Mouse (Mus musculus): ENCODE measurements around the gene Olfr1506. TPM values are rescaled to one million over a fixed set of nuclear protein-coding genes. Genes with fewer than 3 reads are reported as not detected.
"Not testable (repeated sequence)": the region's sequence is repeated elsewhere in the genome, so short reads cannot be mapped to it uniquely, and the experiment has no call there.

The Olfr1506 gene
- not detected in 2 replicates for polyA plus RNA-seq (2012; ENCODE audit: insufficient read depth, insufficient read length, low replicate concordance, missing spikeins)

GRCm38 (mm10) chr2:90224393-90224792 lies at the start of gene Olfr1506:
Olfr1506 (minus strand) TSS chr2:90224493.
- no CpG with 5 or more reads among the region's 6 CpGs for WGBS
- not testable (repeated sequence) for H3K27ac ChIP-seq (ENCODE audit: insufficient read depth, low read depth, low read length)

GRCm38 (mm10) chr2:90270932-90271331 lies 46.6 kb upstream of the Olfr1506 start, which contains the start of gene Olfr1271:
Olfr1271 (minus strand) TSS chr2:90271032.
- TF ChIP-seq CTCF (IDR thresholded peaks at IDR 0.05; ENCODE audit: insufficient read depth, low read depth, low read length) (no peak), POLR2A (IDR thresholded peaks at IDR 0.05; ENCODE audit: insufficient read depth, low read depth, low read length) (no peak)
- Histone ChIP-seq H3K4me3 (ENCODE audit: insufficient read depth, low read depth, low read length) (no peak within 1 kb of the TSS), H3K27ac (ENCODE audit: insufficient read depth, low read depth, low read length) (no peak within 1 kb of the TSS), H3K4me1 (ENCODE audit: control insufficient read depth, insufficient read depth, low read length) (no peaks in the 10 kb centered on the region)
- 91% methylated on average over 2 of the region's 2 CpGs for WGBS

More at GRCm38 (mm10) chr2:90224393-90224792, at the start of gene Olfr1506:
- not testable (repeated sequence) for H3K4me3 ChIP-seq (ENCODE audit: insufficient read depth, low read depth, low read length); H3K4me1 ChIP-seq (ENCODE audit: control insufficient read depth, insufficient read depth, low read length)

GRCm38 (mm10) chr2:90257492-90257891 lies 33.2 kb upstream of the Olfr1506 start, which contains the start of gene Olfr142:
Olfr142 (minus strand) TSS chr2:90257592.
- 94% methylated on average over 4 of the region's 4 CpGs for WGBS
- H3K4me1 ChIP-seq (ENCODE audit: control insufficient read depth, insufficient read depth, low read length) = no peaks in the 10 kb centered on the region
- H3K27ac ChIP-seq (ENCODE audit: insufficient read depth, low read depth, low read length) = no peak within 1 kb of the TSS
- H3K4me3 ChIP-seq (ENCODE audit: insufficient read depth, low read depth, low read length) = no peak within 1 kb of the TSS
- TF ChIP-seq CTCF (IDR thresholded peaks at IDR 0.05; ENCODE audit: insufficient read depth, low read depth, low read length) (no peak), POLR2A (IDR thresholded peaks at IDR 0.05; ENCODE audit: insufficient read depth, low read depth, low read length) (no peak)

- not testable (repeated sequence) for H3K27ac ChIP-seq (ENCODE audit: insufficient read depth, low read depth, low read length); H3K4me1 ChIP-seq (ENCODE audit: control insufficient read depth, insufficient read depth, low read length); H3K4me3 ChIP-seq (ENCODE audit: insufficient read depth, low read depth, low read length)
- no CpG with 5 or more reads among the region's 4 CpGs for WGBS
These were observed 24.7 kb downstream of the Olfr1506 start for GRCm38 (mm10) chr2:90199606-90200005.

GRCm38 (mm10) chr2:90195285-90195684 lies 29.0 kb downstream of the Olfr1506 start:
- H3K27ac ChIP-seq (ENCODE audit: insufficient read depth, low read depth, low read length); H3K4me1 ChIP-seq (ENCODE audit: control insufficient read depth, insufficient read depth, low read length); H3K4me3 ChIP-seq (ENCODE audit: insufficient read depth, low read depth, low read length): not testable (repeated sequence)
- WGBS = no CpG with 5 or more reads among the region's 6 CpGs

GRCm38 (mm10) chr2:90194750-90195149 lies 29.5 kb downstream of the Olfr1506 start:
- not testable (repeated sequence) for H3K4me1 ChIP-seq (ENCODE audit: control insufficient read depth, insufficient read depth, low read length); H3K4me3 ChIP-seq (ENCODE audit: insufficient read depth, low read depth, low read length); H3K27ac ChIP-seq (ENCODE audit: insufficient read depth, low read depth, low read length)
- no CpG with 5 or more reads among the region's 3 CpGs for WGBS

- H3K4me3 ChIP-seq (ENCODE audit: insufficient read depth, low read depth, low read length); H3K4me1 ChIP-seq (ENCODE audit: control insufficient read depth, insufficient read depth, low read length); H3K27ac ChIP-seq (ENCODE audit: insufficient read depth, low read depth, low read length): not testable (repeated sequence)
- WGBS = no CpG with 5 or more reads among the region's 5 CpGs
These were observed 37.2 kb downstream of the Olfr1506 start for GRCm38 (mm10) chr2:90187082-90187481.

- H3K27ac ChIP-seq (ENCODE audit: insufficient read depth, low read depth, low read length); H3K4me3 ChIP-seq (ENCODE audit: insufficient read depth, low read depth, low read length); H3K4me1 ChIP-seq (ENCODE audit: control insufficient read depth, insufficient read depth, low read length): not testable (repeated sequence)
- WGBS = no CpG with 5 or more reads among the region's 4 CpGs
These were observed 38.2 kb downstream of the Olfr1506 start for GRCm38 (mm10) chr2:90186082-90186481.

Other genes starting within 250 kb of the Olfr1506 start
- gene Olfr1261, start 233.3 kb downstream of the Olfr1506 start, polyA plus RNA-seq (2012; ENCODE audit: insufficient read depth, insufficient read length, low replicate concordance, missing spikeins) = not detected in 2 replicates
- not detected in 2 replicates for gene Olfr1262, start 224.3 kb downstream of the Olfr1506 start, polyA plus RNA-seq (2012; ENCODE audit: insufficient read depth, insufficient read length, low replicate concordance, missing spikeins)
- gene Olfr1263, start 212.4 kb downstream of the Olfr1506 start, polyA plus RNA-seq (2012; ENCODE audit: insufficient read depth, insufficient read length, low replicate concordance, missing spikeins) = not detected in 2 replicates
- not detected in 2 replicates for gene Olfr1264, start 198.9 kb downstream of the Olfr1506 start, polyA plus RNA-seq (2012; ENCODE audit: insufficient read depth, insufficient read length, low replicate concordance, missing spikeins)
- gene Olfr1265, start 189.2 kb downstream of the Olfr1506 start, polyA plus RNA-seq (2012; ENCODE audit: insufficient read depth, insufficient read length, low replicate concordance, missing spikeins) = not detected in 2 replicates
- not detected in 2 replicates for gene Olfr140, start 160.9 kb downstream of the Olfr1506 start, polyA plus RNA-seq (2012; ENCODE audit: insufficient read depth, insufficient read length, low replicate concordance, missing spikeins)
- not detected in 2 replicates for gene Olfr1269, start 103.1 kb downstream of the Olfr1506 start, polyA plus RNA-seq (2012; ENCODE audit: insufficient read depth, insufficient read length, low replicate concordance, missing spikeins)
- gene Olfr32, start 82.2 kb downstream of the Olfr1506 start, polyA plus RNA-seq (2012; ENCODE audit: insufficient read depth, insufficient read length, low replicate concordance, missing spikeins) = not detected in 2 replicates
- not detected in 2 replicates for gene Olfr1270, start 71.4 kb downstream of the Olfr1506 start, polyA plus RNA-seq (2012; ENCODE audit: insufficient read depth, insufficient read length, low replicate concordance, missing spikeins)
- gene Olfr142, start 33.1 kb upstream of the Olfr1506 start, polyA plus RNA-seq (2012; ENCODE audit: insufficient read depth, insufficient read length, low replicate concordance, missing spikeins) = not detected in 2 replicates
- not detected in 2 replicates for gene Olfr1271, start 46.5 kb upstream of the Olfr1506 start, polyA plus RNA-seq (2012; ENCODE audit: insufficient read depth, insufficient read length, low replicate concordance, missing spikeins)
- not detected in 2 replicates for gene Olfr1272, start 68.3 kb upstream of the Olfr1506 start, polyA plus RNA-seq (2012; ENCODE audit: insufficient read depth, insufficient read length, low replicate concordance, missing spikeins)
- gene Gm13769, start 97.7 kb upstream of the Olfr1506 start, polyA plus RNA-seq (2012; ENCODE audit: insufficient read depth, insufficient read length, low replicate concordance, missing spikeins) = not detected in 2 replicates
- not detected in 2 replicates for gene Olfr1274-ps, start 174.2 kb upstream of the Olfr1506 start, polyA plus RNA-seq (2012; ENCODE audit: insufficient read depth, insufficient read length, low replicate concordance, missing spikeins)